Mouse (Mus musculus) liver, postnatal 0 days (tissue): ENCODE data around the gene Usp36. TPM values are rescaled to one million over a fixed set of nuclear protein-coding genes. Genes with fewer than 3 reads are reported as not detected.

Experiments used
- ATAC-seq: fragments of 200-750 bp; cut with Nextera tagmentation; 2 replicates; pipeline ENCODE4 v1.8.0; 2017; ENCODE audit warnings: mild to moderate bottlenecking, moderate library complexity
- DNase-seq: peaks from one replicate; pipeline ENCODE4 v3.0.0-alpha.2; 2016
- H3K27ac ChIP-seq: fragments of 300-500 bp; sonication (generic); 2 replicates; pipeline ENCODE4 v1.5.1; 2014; ENCODE audit warnings: antibody characterized with exemption, moderate library complexity, mild to moderate bottlenecking, low read depth
- H3K27me3 ChIP-seq: fragments of 300-500 bp; sonication (generic); 2 replicates; pipeline ENCODE4 v1.6.1; 2014; ENCODE audit warnings: low read length, control low read depth, mixed read lengths; ENCODE audit not compliant: insufficient read depth
- H3K36me3 ChIP-seq: fragments of 300-500 bp; sonication (generic); replicated peaks from 2 replicates; pipeline ENCODE4 v1.6.1; 2014; ENCODE audit warnings: mild to moderate bottlenecking, control low read depth, low read length, moderate library complexity, mixed read lengths; ENCODE audit not compliant: insufficient read depth
- H3K4me1 ChIP-seq: fragments of 300-500 bp; sonication (generic); 2 replicates; pipeline ENCODE4 v1.6.1; 2014; ENCODE audit warnings: antibody characterized with exemption, mild to moderate bottlenecking, control low read depth; ENCODE audit not compliant: insufficient read depth
- H3K4me2 ChIP-seq: fragments of 300-500 bp; sonication (generic); 2 replicates; pipeline ENCODE4 v1.6.1; 2014; ENCODE audit warnings: low read depth, mild to moderate bottlenecking, low read length, moderate library complexity, mixed read lengths
- H3K4me3 ChIP-seq: fragments of 300-500 bp; sonication (generic); 2 replicates; pipeline ENCODE4 v1.5.1; 2014; ENCODE audit warnings: low read depth, low read length
- H3K9ac ChIP-seq: fragments of 300-500 bp; sonication (generic); replicated peaks from 2 replicates; pipeline ENCODE4 v1.6.1; 2014; ENCODE audit warnings: mild to moderate bottlenecking, moderate library complexity
- H3K9me3 ChIP-seq: fragments of 300-500 bp; sonication (generic); 2 replicates; pipeline ENCODE4 v1.6.1; 2016; ENCODE audit warnings: mild to moderate bottlenecking, control low read depth, low read length, mixed read lengths
- CTCF ChIP-seq: sonication (generic); IDR thresholded peaks from 2 replicates; pipeline ENCODE4 v1.5.1; 2016; ENCODE audit warnings: antibody characterized with exemption, low read depth
- EP300 ChIP-seq: IDR thresholded peaks from 2 replicates; pipeline ENCODE4 v1.6.1; 2016; ENCODE audit warnings: antibody characterized with exemption, low read depth, mild to moderate bottlenecking
- WGBS: fragments of 180-500 bp; shearing (Covaris S2); extraction: QIAGEN DNeasy Blood & Tissue Kit; methylation state at CpG from one replicate; pipeline ENCODE4 v1.1.7; 2014; ENCODE audit not compliant: insufficient replicate concordance; 5-methylcytosine and 5-hydroxymethylcytosine counted together
- polyA plus RNA-seq: library from polyadenylated mRNA; unstranded; fragments of >200 nt; fragmentation: Nextera tagmentation; extraction: Ambion mirVana; gene quantifications from 2 replicates; pipeline ENCODE4 v1.2.1, GENCODE M21; 2015

Gene Usp36
- polyA plus RNA-seq, result 3.2 and 3.8 TPM in 2 replicates

DNA sequence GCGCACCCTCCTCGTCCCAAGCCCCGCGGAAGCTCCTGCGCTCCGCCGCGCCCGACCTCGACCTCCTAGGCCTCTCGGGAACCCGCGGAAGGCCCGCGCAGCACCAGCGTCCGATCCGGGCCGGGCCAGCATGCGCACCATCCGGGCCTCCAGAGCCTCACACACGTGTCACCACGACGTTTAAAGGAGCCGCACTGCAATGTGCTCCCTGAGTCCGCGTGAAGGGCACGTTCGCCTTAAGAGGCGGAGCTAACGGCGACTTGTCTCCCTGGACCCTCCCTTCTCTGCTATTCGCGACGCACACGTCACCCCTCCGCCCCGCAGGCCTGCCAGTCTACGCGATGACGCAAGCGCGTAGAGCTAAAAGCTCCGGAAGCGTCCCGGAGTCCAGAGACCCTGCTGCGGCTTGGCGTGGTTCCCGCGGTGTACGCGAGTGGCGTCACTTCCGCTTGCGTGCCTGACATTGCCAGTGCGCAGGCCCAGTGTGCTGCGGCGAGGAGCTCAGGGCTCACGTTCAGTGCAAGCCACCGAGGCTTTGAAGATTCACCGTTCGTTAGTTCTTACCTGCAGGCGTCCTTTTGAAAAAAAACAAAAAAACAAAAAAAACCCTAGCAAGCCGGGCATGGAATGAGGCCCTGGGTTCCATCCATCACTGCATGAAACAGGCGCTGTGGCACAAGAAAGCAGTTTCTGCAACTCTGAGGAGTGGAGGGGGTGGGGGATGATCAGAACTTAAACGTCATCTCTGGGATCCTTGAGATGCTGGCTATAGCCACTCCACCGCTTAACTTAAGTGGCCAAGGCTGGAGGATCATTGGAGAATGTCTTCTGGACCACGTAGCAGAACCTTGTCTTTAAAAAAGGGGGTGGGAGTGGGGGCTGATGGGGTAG lies at the start of gene Usp36:
Usp36 (minus strand) TSS at position 246 of the 891 bp plus-strand sequence.
- peak; percentile 98 for ATAC-seq
- Histone ChIP-seq H3K4me1 (peaks cover 18% of the 10 kb centered on the region), H3K36me3 (peaks cover 13% of the 10 kb centered on the region), H3K27me3 (no peaks in the 10 kb centered on the region), H3K27ac (peak within 1 kb of the TSS; percentile 89), H3K9me3 (no peaks in the 10 kb centered on the region), H3K4me2 (peak within 1 kb of the TSS; percentile 98), H3K4me3 (peak within 1 kb of the TSS; percentile 74), H3K9ac (peak within 1 kb of the TSS; percentile 85)
- peak; percentile 99 for DNase-seq
- TF ChIP-seq EP300 (peak; percentile 36; the same call in 1 of the 2 replicates), CTCF (no peak)
- 2% methylated on average over 63 of the region's 68 CpGs for WGBS

DNA sequence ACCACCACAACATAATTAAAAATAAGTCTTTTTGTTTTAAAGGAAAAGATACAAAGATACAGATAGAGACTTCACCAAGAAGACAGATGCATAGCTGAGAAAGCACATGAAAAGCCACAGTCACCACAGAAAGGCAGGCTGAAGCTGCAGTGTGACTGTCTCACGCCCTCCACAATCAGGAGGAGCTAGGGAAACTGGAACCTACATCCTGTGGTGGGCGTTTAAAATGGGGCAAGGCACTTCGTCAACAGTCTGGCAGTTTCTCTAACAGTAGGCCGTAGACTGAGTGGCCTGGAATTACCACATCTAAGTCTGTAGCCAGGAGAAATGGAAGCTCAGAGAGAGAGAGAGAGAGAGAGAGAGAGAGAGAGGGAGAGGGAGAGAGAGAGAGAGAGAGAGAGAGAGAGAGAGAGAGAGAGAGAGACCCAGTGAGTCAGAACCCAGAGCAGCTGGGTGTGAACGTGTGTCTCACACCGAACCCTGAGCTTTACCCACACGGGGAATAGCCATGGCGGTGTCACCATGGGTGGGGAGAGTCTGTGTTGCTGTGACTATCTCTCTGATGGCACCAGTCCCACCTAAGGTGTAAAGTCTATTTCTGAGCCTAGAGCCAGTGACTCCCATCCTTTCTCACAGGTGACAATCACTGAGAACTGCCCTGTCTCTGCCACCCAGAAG lies 47.6 kb upstream of the Usp36 start:
- Histone ChIP-seq H3K9me3 (no peaks in the 10 kb centered on the region), H3K27ac (no peak overlapping the region), H3K4me2 (no peak overlapping the region), H3K36me3 (no peaks in the 10 kb centered on the region), H3K9ac (no peak overlapping the region), H3K4me1 (no peaks in the 10 kb centered on the region), H3K27me3 (no peaks in the 10 kb centered on the region), H3K4me3 (no peak overlapping the region)
- no peak for DNase-seq
- no peak for TF ChIP-seq CTCF
- TF ChIP-seq EP300, result no peak
- WGBS, result 68% methylated on average over 8 of the region's 8 CpGs
- no peak for ATAC-seq

DNA sequence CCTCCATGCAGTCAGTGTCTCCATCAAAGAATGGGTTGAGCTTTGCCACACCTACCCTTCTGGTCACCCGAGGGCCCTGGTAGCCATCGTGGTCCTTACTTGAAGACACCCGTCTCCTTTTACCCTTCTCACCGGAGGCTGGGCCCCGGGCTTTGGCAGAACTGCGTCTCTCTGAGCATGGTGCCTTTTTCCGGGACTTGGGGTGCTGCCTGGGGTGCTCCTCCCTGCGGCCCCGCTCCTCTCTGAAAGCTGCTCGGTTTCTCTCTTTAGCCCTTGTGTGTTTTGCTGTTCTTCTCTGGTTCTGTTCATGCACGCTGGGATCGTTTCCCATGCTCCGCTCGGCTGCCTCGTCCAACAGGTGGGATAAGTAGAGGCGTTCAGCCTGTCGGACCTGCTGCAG lies 43.4 kb upstream of the Usp36 start:
- no peak overlapping the region for H3K4me2 ChIP-seq
- no peak overlapping the region for H3K27ac ChIP-seq
- TF ChIP-seq CTCF (no peak), EP300 (no peak)
- ATAC-seq (no peak), DNase-seq (no peak)
- 83% methylated on average over 17 of the region's 17 CpGs for WGBS
- H3K9me3 ChIP-seq, result no peaks in the 10 kb centered on the region
- no peak overlapping the region for H3K4me3 ChIP-seq
- H3K9ac ChIP-seq, result no peak overlapping the region
- no peaks in the 10 kb centered on the region for H3K4me1 ChIP-seq
- no peaks in the 10 kb centered on the region for H3K36me3 ChIP-seq
- no peaks in the 10 kb centered on the region for H3K27me3 ChIP-seq

DNA sequence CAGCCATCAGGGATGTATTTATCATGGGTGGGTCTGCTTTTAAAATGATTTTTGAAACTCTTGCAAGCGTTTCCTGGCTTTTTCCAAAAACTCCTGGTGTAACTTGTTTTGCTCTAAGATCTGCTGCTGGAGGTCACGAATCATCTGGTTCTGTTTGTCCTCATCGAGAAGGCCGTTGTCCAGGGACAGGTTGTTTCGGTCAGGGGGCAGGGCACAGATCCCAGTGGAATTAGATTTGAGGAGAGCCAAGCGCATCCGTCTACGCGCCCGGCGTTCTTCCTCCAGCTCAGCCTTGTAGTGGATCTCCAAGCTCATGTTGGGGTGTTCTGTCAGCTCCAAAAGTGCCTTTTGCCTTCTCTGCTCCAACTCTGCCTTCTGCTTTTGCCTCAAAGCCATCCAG lies 42.3 kb upstream of the Usp36 start:
- no peak for TF ChIP-seq CTCF
- no peak for TF ChIP-seq EP300
- ATAC-seq (no peak), DNase-seq (no peak)
- H3K9ac ChIP-seq, result no peak overlapping the region
- H3K27me3 ChIP-seq, result no peaks in the 10 kb centered on the region
- no peaks in the 10 kb centered on the region for H3K36me3 ChIP-seq
- H3K9me3 ChIP-seq, result no peaks in the 10 kb centered on the region
- H3K4me3 ChIP-seq, result no peak overlapping the region
- 83% methylated on average over 11 of the region's 11 CpGs for WGBS
- no peaks in the 10 kb centered on the region for H3K4me1 ChIP-seq
- no peak overlapping the region for H3K27ac ChIP-seq
- H3K4me2 ChIP-seq, result no peak overlapping the region

- ATAC-seq (no peak), DNase-seq (no peak)
- Histone ChIP-seq H3K36me3 (no peaks in the 10 kb centered on the region), H3K4me1 (0 out of 2 replicates have a peak, but pooled peaks cover 4% of the 10 kb centered on the region), H3K9me3 (no peaks in the 10 kb centered on the region), H3K4me2 (no peak overlapping the region), H3K27me3 (no peaks in the 10 kb centered on the region), H3K27ac (no peak overlapping the region), H3K4me3 (no peak overlapping the region), H3K9ac (no peak overlapping the region)
- WGBS, result 85% methylated on average over 16 of the region's 16 CpGs
- TF ChIP-seq EP300 (no peak), CTCF (no peak)
Measured at GRCm38 (mm10) chr11:118330777-118331176, 40.7 kb upstream of the Usp36 start.

DNA sequence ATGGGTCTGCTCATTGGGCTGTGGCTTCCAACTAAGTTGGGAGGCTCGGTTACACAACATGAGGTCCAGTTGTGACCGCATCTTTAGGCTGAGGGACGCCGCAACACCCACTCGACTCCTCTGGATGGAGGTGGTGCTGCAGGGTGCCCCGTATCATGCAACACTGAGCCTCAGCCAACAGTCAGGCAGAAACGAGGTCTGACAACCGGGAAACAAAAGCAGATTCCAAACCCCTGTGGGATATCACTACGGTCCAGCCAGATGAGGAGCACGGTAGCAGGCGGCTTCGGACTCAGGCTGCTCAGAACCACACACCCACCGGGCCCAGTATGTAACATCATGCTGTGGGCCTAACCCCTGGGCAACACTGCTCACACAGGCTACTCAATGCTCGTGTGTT lies 40.3 kb upstream of the Usp36 start:
- H3K4me2 ChIP-seq, result no peak overlapping the region
- no peak overlapping the region for H3K4me3 ChIP-seq
- no peaks in the 10 kb centered on the region for H3K27me3 ChIP-seq
- DNase-seq (no peak), ATAC-seq (no peak)
- H3K4me1 ChIP-seq, result 0 out of 2 replicates have a peak, but pooled peaks cover 4% of the 10 kb centered on the region
- no peak overlapping the region for H3K27ac ChIP-seq
- H3K36me3 ChIP-seq, result no peaks in the 10 kb centered on the region
- WGBS, result 88% methylated on average over 14 of the region's 14 CpGs
- TF ChIP-seq CTCF (no peak), EP300 (no peak)
- no peaks in the 10 kb centered on the region for H3K9me3 ChIP-seq
- no peak overlapping the region for H3K9ac ChIP-seq
